Mouse (Mus musculus): ENCODE measurements around the gene Stip1.
A peak's percentile ranks its signal among the peaks of the same experiment; 100 is the strongest.

Gene Stip1

GRCm38 (mm10) chr19:6985300-6985699, 54.5 kb downstream of the Stip1 start:
- no peak for DNase-seq (ENCODE audit: low spot score)

GRCm38 (mm10) chr19:6983621-6984020, 56.1 kb downstream of the Stip1 start:
- no peak for DNase-seq (ENCODE audit: low spot score)

GRCm38 (mm10) chr19:6981465-6981864, 58.3 kb downstream of the Stip1 start:
- no peak for DNase-seq (ENCODE audit: low spot score)

- DNase-seq (ENCODE audit: low spot score), result peak; percentile 99
Measured at GRCm38 (mm10) chr19:6980381-6981093, 59.2 kb downstream of the Stip1 start, which contains the start of gene Fkbp2. Gene Fkbp2 (minus strand): TSS chr19:6980501.

- peak; percentile 99 for DNase-seq (ENCODE audit: low spot score)
Measured at GRCm38 (mm10) chr19:6979486-6980380, 60.0 kb downstream of the Stip1 start.

GRCm38 (mm10) chr19:6979001-6979479, 60.7 kb downstream of the Stip1 start:
- no peak for DNase-seq (ENCODE audit: low spot score)

GRCm38 (mm10) chr19:6978639-6978974, 61.2 kb downstream of the Stip1 start:
- no peak for DNase-seq (ENCODE audit: low spot score)

- no peak for DNase-seq (ENCODE audit: low spot score)
Measured at GRCm38 (mm10) chr19:6977759-6978638, 61.8 kb downstream of the Stip1 start.

GRCm38 (mm10) chr19:6975537-6976521, 63.9 kb downstream of the Stip1 start, which contains the start of gene Plcb3:
Gene Plcb3 (minus strand): TSS chr19:6976470.
- DNase-seq (ENCODE audit: low spot score), result no peak

- DNase-seq (ENCODE audit: low spot score), result no peak
Measured at GRCm38 (mm10) chr19:6974211-6975205, 65.3 kb downstream of the Stip1 start, which contains the start of gene Ppp1r14b. Gene Ppp1r14b (plus strand): TSS chr19:6974968.

GRCm38 (mm10) chr19:6973581-6974190, 66.1 kb downstream of the Stip1 start:
- DNase-seq (ENCODE audit: low spot score), result no peak

GRCm38 (mm10) chr19:6972247-6972917, 67.4 kb downstream of the Stip1 start:
- no peak for DNase-seq (ENCODE audit: low spot score)

GRCm38 (mm10) chr19:6971644-6972043, 68.1 kb downstream of the Stip1 start:
- DNase-seq (ENCODE audit: low spot score), result no peak
